Mouse (Mus musculus): ENCODE results near the gene Hspa1l. TPM values are rescaled to one million over a fixed set of nuclear protein-coding genes. Genes with fewer than 3 reads are reported as not detected.
"Not testable (repeated sequence)": the region's sequence is repeated elsewhere in the genome, so short reads cannot be mapped to it uniquely, and the experiment has no call there.

The Hspa1l gene
- polyA plus RNA-seq, 1 experiment from 2014 or later: 0.57 TPM

- 90% methylated on average over 10 of the region's 10 CpGs for WGBS
- Histone ChIP-seq H3K9me3 (ENCODE audit: control insufficient read depth, low read length) (no peaks in the 10 kb centered on the region), H3K4me3 (ENCODE audit: low read length) (no peak overlapping the region), H3K9ac (ENCODE audit: low read depth, low read length) (no peak overlapping the region), H3K4me2 (ENCODE audit: low read depth, low read length) (no peak overlapping the region), H3K27ac (ENCODE audit: low read length) (no peak overlapping the region), H3K4me1 (ENCODE audit: control insufficient read depth, insufficient read depth, low read length) (peaks cover 16% of the 10 kb centered on the region), H3K27me3 (replicated peaks; ENCODE audit: control insufficient read depth, insufficient read depth, low read length) (no peaks in the 10 kb centered on the region), H3K36me3 (ENCODE audit: control insufficient read depth, insufficient read depth, low read length) (peaks cover 25% of the 10 kb centered on the region; the same call in 1 of the 2 replicates)
- ATAC-seq: no peak
Measured at GRCm38 (mm10) chr17:35005158-35005557, 32.7 kb downstream of the Hspa1l start.

DNA sequence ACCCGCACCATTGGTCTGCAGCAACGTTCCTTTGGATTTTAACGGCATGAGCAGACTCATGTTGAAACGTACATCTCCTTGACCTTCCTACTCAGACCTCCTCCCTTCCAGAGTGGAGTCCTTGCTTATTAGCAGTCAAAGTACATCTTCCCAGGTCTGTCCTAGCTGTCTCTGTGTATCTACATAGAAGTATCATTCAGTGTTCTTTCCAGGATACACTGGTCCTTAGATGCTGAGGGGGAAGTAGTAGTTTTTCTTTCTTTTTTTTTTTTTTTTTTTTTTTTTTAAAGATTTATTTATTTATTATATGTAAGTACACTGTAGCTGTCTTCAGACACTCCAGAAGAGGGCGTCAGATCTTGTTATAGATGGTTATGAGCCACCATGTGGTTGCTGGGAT is 33.4 kb downstream of the Hspa1l start:
- not testable (repeated sequence) for H3K9ac ChIP-seq (ENCODE audit: low read depth, low read length); H3K4me3 ChIP-seq (ENCODE audit: low read length); H3K27me3 ChIP-seq (replicated peaks; ENCODE audit: control insufficient read depth, insufficient read depth, low read length); H3K9me3 ChIP-seq (ENCODE audit: control insufficient read depth, low read length); ATAC-seq; H3K27ac ChIP-seq (ENCODE audit: low read length); H3K4me2 ChIP-seq (ENCODE audit: low read depth, low read length)
- WGBS: 89% methylated on average over 4 of the region's 5 CpGs
- peaks cover 32% of the 10 kb centered on the region for H3K36me3 ChIP-seq (ENCODE audit: control insufficient read depth, insufficient read depth, low read length)
- peaks cover 16% of the 10 kb centered on the region for H3K4me1 ChIP-seq (ENCODE audit: control insufficient read depth, insufficient read depth, low read length)

- Histone ChIP-seq H3K4me1 (ENCODE audit: control insufficient read depth, insufficient read depth, low read length) (peaks cover 12% of the 10 kb centered on the region), H3K4me3 (ENCODE audit: low read length) (no peak overlapping the region), H3K9me3 (ENCODE audit: control insufficient read depth, low read length) (no peaks in the 10 kb centered on the region), H3K4me2 (ENCODE audit: low read depth, low read length) (no peak overlapping the region), H3K27me3 (replicated peaks; ENCODE audit: control insufficient read depth, insufficient read depth, low read length) (no peaks in the 10 kb centered on the region), H3K9ac (ENCODE audit: low read depth, low read length) (no peak overlapping the region), H3K27ac (ENCODE audit: low read length) (no peak overlapping the region), H3K36me3 (ENCODE audit: control insufficient read depth, insufficient read depth, low read length) (peaks cover 40% of the 10 kb centered on the region)
- ATAC-seq: no peak
- 97% methylated on average over 7 of the region's 7 CpGs for WGBS
Measured at GRCm38 (mm10) chr17:35007387-35007991, 35.0 kb downstream of the Hspa1l start.

- H3K27me3 ChIP-seq (replicated peaks; ENCODE audit: control insufficient read depth, insufficient read depth, low read length): no peaks in the 10 kb centered on the region
- no peaks in the 10 kb centered on the region for H3K9me3 ChIP-seq (ENCODE audit: control insufficient read depth, low read length)
- 92% methylated on average over 7 of the region's 7 CpGs for WGBS
- H3K4me2 ChIP-seq (ENCODE audit: low read depth, low read length): no peak overlapping the region
- no peak overlapping the region for H3K9ac ChIP-seq (ENCODE audit: low read depth, low read length)
- ATAC-seq: no peak
- no peaks in the 10 kb centered on the region for H3K4me1 ChIP-seq (ENCODE audit: control insufficient read depth, insufficient read depth, low read length)
- H3K4me3 ChIP-seq (ENCODE audit: low read length): no peak overlapping the region
- H3K36me3 ChIP-seq (ENCODE audit: control insufficient read depth, insufficient read depth, low read length): peaks cover 45% of the 10 kb centered on the region
- H3K27ac ChIP-seq (ENCODE audit: low read length): no peak overlapping the region
Measured at GRCm38 (mm10) chr17:35009586-35009985, 37.1 kb downstream of the Hspa1l start.

DNA sequence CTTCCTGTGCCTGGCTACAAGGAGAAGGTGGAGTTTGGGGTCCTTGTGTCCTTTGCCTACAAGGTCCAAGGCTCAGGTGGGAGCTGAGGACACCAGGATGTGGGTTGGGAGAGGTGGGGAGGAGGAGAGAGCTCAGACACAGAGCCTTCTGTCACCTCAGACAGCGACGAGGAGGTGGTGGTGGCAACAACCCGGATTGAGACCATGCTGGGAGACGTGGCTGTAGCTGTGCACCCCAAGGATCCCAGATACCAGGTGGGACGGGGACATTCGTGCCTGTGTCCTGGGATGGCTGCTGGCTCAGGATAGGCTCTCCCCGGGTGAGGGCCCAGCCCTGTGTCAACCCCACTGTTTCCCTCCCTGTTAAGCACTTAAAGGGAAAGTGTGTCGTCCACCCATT is 38.9 kb downstream of the Hspa1l start:
- ATAC-seq: no peak
- WGBS: 93% methylated on average over 8 of the region's 8 CpGs
- H3K9me3 ChIP-seq (ENCODE audit: control insufficient read depth, low read length): no peaks in the 10 kb centered on the region
- peaks cover 49% of the 10 kb centered on the region for H3K36me3 ChIP-seq (ENCODE audit: control insufficient read depth, insufficient read depth, low read length)
- no peak overlapping the region for H3K27ac ChIP-seq (ENCODE audit: low read length)
- no peaks in the 10 kb centered on the region for H3K27me3 ChIP-seq (replicated peaks; ENCODE audit: control insufficient read depth, insufficient read depth, low read length)
- H3K4me2 ChIP-seq (ENCODE audit: low read depth, low read length): no peak overlapping the region
- H3K9ac ChIP-seq (ENCODE audit: low read depth, low read length): no peak overlapping the region
- no peak overlapping the region for H3K4me3 ChIP-seq (ENCODE audit: low read length)
- H3K4me1 ChIP-seq (ENCODE audit: control insufficient read depth, insufficient read depth, low read length): peaks cover 5% of the 10 kb centered on the region

DNA sequence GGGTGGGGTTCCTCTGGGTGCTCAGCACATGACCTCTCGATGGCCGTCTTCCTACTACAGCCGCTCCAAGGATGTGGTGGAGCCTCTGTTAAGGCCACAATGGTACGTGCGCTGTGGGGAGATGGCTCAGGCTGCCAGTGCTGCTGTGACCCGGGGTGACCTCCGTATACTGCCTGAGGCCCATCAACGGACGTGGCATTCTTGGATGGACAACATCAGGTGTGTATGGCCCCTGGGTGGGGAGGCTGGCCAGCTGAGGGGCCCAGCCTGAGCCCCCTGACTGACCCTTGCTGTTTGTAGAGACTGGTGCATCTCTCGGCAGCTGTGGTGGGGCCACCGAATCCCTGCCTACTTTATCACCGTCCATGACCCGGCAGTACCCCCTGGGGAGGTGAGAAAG is 39.9 kb downstream of the Hspa1l start:
- Histone ChIP-seq H3K9ac (ENCODE audit: low read depth, low read length) (no peak overlapping the region), H3K4me2 (ENCODE audit: low read depth, low read length) (no peak overlapping the region), H3K27me3 (replicated peaks; ENCODE audit: control insufficient read depth, insufficient read depth, low read length) (no peaks in the 10 kb centered on the region), H3K9me3 (ENCODE audit: control insufficient read depth, low read length) (no peaks in the 10 kb centered on the region), H3K27ac (ENCODE audit: low read length) (no peak overlapping the region), H3K4me1 (ENCODE audit: control insufficient read depth, insufficient read depth, low read length) (peaks cover 13% of the 10 kb centered on the region), H3K4me3 (ENCODE audit: low read length) (no peak overlapping the region), H3K36me3 (ENCODE audit: control insufficient read depth, insufficient read depth, low read length) (peaks cover 45% of the 10 kb centered on the region)
- no peak for ATAC-seq
- 90% methylated on average over 13 of the region's 13 CpGs for WGBS

- no peak overlapping the region for H3K27ac ChIP-seq (ENCODE audit: low read length)
- no peaks in the 10 kb centered on the region for H3K9me3 ChIP-seq (ENCODE audit: control insufficient read depth, low read length)
- no peak for ATAC-seq
- H3K27me3 ChIP-seq (replicated peaks; ENCODE audit: control insufficient read depth, insufficient read depth, low read length): no peaks in the 10 kb centered on the region
- no peak overlapping the region for H3K4me2 ChIP-seq (ENCODE audit: low read depth, low read length)
- H3K36me3 ChIP-seq (ENCODE audit: control insufficient read depth, insufficient read depth, low read length): peaks cover 42% of the 10 kb centered on the region
- H3K4me1 ChIP-seq (ENCODE audit: control insufficient read depth, insufficient read depth, low read length): peaks cover 13% of the 10 kb centered on the region
- H3K9ac ChIP-seq (ENCODE audit: low read depth, low read length): no peak overlapping the region
- no peak overlapping the region for H3K4me3 ChIP-seq (ENCODE audit: low read length)
- 75% methylated on average over 6 of the region's 6 CpGs for WGBS
Measured at GRCm38 (mm10) chr17:35013221-35013620, 40.7 kb downstream of the Hspa1l start.

GRCm38 (mm10) chr17:35015296-35015695 is 42.8 kb downstream of the Hspa1l start:
- no peak overlapping the region for H3K9ac ChIP-seq (ENCODE audit: low read depth, low read length)
- H3K36me3 ChIP-seq (ENCODE audit: control insufficient read depth, insufficient read depth, low read length): peaks cover 39% of the 10 kb centered on the region
- no peak overlapping the region for H3K4me3 ChIP-seq (ENCODE audit: low read length)
- H3K27me3 ChIP-seq (replicated peaks; ENCODE audit: control insufficient read depth, insufficient read depth, low read length): no peaks in the 10 kb centered on the region
- peaks cover 13% of the 10 kb centered on the region for H3K4me1 ChIP-seq (ENCODE audit: control insufficient read depth, insufficient read depth, low read length)
- ATAC-seq: no peak
- H3K9me3 ChIP-seq (ENCODE audit: control insufficient read depth, low read length): no peaks in the 10 kb centered on the region
- H3K4me2 ChIP-seq (ENCODE audit: low read depth, low read length): no peak overlapping the region
- 88% methylated on average over 16 of the region's 16 CpGs for WGBS
- no peak overlapping the region for H3K27ac ChIP-seq (ENCODE audit: low read length)

DNA sequence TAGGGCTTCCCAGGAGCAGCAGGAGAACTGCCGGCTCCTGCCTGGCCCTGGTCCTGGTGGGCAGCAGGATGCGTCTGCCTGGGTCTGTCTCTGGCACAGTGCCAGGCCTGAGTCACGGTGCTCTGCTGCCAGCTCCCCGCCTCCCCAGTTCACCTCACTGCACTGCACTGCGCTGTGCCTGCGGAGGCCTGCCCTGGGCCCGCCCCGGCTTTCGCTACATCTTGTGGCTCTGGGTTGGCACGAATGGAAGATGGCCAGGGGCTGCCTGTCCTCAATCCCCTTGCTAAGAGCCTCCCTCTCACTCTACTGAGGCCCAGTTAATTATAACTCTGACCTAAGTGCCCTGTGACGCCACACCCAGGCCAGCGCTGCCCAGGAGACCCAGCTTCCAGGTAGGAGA is 43.9 kb downstream of the Hspa1l start, which contains the start of gene Vwa7:
Gene Vwa7, plus strand, starts transcription at position 204 of the 400 bp plus-strand sequence.
- Histone ChIP-seq H3K9me3 (ENCODE audit: control insufficient read depth, low read length) (no peaks in the 10 kb centered on the region), H3K4me2 (ENCODE audit: low read depth, low read length) (no peak within 1 kb of the TSS), H3K27me3 (replicated peaks; ENCODE audit: control insufficient read depth, insufficient read depth, low read length) (no peaks in the 10 kb centered on the region), H3K4me1 (ENCODE audit: control insufficient read depth, insufficient read depth, low read length) (peaks cover 17% of the 10 kb centered on the region), H3K4me3 (ENCODE audit: low read length) (no peak within 1 kb of the TSS), H3K9ac (ENCODE audit: low read depth, low read length) (peak within 1 kb of the TSS; percentile 42), H3K27ac (ENCODE audit: low read length) (no peak within 1 kb of the TSS), H3K36me3 (ENCODE audit: control insufficient read depth, insufficient read depth, low read length) (peaks cover 29% of the 10 kb centered on the region)
- WGBS: 48% methylated on average over 12 of the region's 12 CpGs
- ATAC-seq: peak; percentile 47

Measured in intestine, embryonic 16.5 days (tissue).